Mouse (Mus musculus) kidney, embryonic 16.5 days (tissue): ENCODE data around the gene Ccng1. TPM values are rescaled to one million over a fixed set of nuclear protein-coding genes. Genes with fewer than 3 reads are reported as not detected.
A peak's percentile ranks its signal among the peaks of the same experiment; 100 is the strongest.

Source experiments
- ATAC-seq: fragments of 200-750 bp; cut with Nextera tagmentation; 2 replicates; pipeline ENCODE4 v1.8.0; 2017; ENCODE audit warnings: moderate TSS enrichment; ENCODE audit not compliant: low FRiP score, low TSS enrichment
- H3K27ac ChIP-seq: fragments of 300-500 bp; sonication (generic); 2 replicates; pipeline ENCODE4 v1.5.1; 2014; ENCODE audit warnings: low read length
- H3K27me3 ChIP-seq: fragments of 300-500 bp; sonication (generic); 2 replicates; pipeline ENCODE4 v1.6.1; 2014; ENCODE audit warnings: low read length, control low read depth, mixed read lengths; ENCODE audit not compliant: insufficient read depth
- H3K36me3 ChIP-seq: fragments of 300-500 bp; sonication (generic); 2 replicates; pipeline ENCODE4 v1.6.1; 2014; ENCODE audit warnings: low read length, control low read depth, mixed read lengths; ENCODE audit not compliant: insufficient read depth
- H3K4me1 ChIP-seq: fragments of 300-500 bp; sonication (generic); 2 replicates; pipeline ENCODE4 v1.6.1; 2014; ENCODE audit warnings: low read length, control low read depth, mixed read lengths; ENCODE audit not compliant: insufficient read depth
- H3K4me2 ChIP-seq: fragments of 300-500 bp; sonication (generic); replicated peaks from 2 replicates; pipeline ENCODE4 v1.6.1; 2014; ENCODE audit warnings: low read depth, low read length
- H3K4me3 ChIP-seq: fragments of 300-500 bp; sonication (generic); 2 replicates; pipeline ENCODE4 v1.5.1; 2014; ENCODE audit warnings: mild to moderate bottlenecking, low read length
- H3K9ac ChIP-seq: fragments of 300-500 bp; sonication (generic); replicated peaks from 2 replicates; pipeline ENCODE4 v1.6.1; 2014; ENCODE audit warnings: low read length
- H3K9me3 ChIP-seq: fragments of 300-500 bp; sonication (generic); 2 replicates; pipeline ENCODE4 v1.6.1; 2016; ENCODE audit warnings: low read length, control low read depth
- WGBS: fragments of 180-500 bp; shearing (Covaris S2); extraction: QIAGEN DNeasy Blood & Tissue Kit; methylation state at CpG from one replicate; pipeline ENCODE4 v1.1.7; 2014; 5-methylcytosine and 5-hydroxymethylcytosine counted together
- polyA plus RNA-seq: library from polyadenylated mRNA; unstranded; fragments of >200 nt; fragmentation: Nextera tagmentation; extraction: Ambion mirVana; gene quantifications from 2 replicates; pipeline ENCODE4 v1.2.1, GENCODE M21; 2015

The Ccng1 gene
- polyA plus RNA-seq, 1 experiment from 2014 or later, result 45.2 TPM

- 83% methylated on average over 8 of the region's 8 CpGs for WGBS
- Histone ChIP-seq H3K9me3 (no peaks in the 10 kb centered on the region), H3K27me3 (no peaks in the 10 kb centered on the region), H3K36me3 (no peaks in the 10 kb centered on the region), H3K4me2 (no peak overlapping the region), H3K27ac (no peak overlapping the region), H3K9ac (no peak overlapping the region), H3K4me1 (no peaks in the 10 kb centered on the region), H3K4me3 (no peak overlapping the region)
- ATAC-seq, result no peak
Observed at GRCm38 (mm10) chr11:40759896-40760295, 4.8 kb upstream of the Ccng1 start.

DNA sequence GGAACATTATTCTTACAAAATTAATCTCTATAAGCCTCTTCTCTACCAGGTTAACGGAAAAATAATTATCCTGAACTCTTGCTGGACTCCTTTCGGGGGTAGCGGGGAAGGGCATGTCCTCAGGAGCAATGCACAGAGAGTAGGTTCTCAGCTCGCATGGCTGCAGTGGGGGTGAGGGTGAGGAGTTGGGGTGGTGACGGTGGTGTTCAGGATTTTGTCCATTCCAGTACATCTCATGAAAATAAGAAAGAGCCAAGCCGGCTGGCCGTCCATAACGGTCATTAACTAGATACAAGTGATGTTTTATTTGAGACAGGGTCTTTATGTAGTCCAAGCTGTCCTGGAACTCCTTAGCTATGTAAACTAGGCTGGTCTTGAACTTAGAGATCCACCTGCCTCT lies 857 bp upstream of the Ccng1 start:
- WGBS, result 89% methylated on average over 8 of the region's 8 CpGs
- H3K4me3 ChIP-seq, result no peak overlapping the region

DNA sequence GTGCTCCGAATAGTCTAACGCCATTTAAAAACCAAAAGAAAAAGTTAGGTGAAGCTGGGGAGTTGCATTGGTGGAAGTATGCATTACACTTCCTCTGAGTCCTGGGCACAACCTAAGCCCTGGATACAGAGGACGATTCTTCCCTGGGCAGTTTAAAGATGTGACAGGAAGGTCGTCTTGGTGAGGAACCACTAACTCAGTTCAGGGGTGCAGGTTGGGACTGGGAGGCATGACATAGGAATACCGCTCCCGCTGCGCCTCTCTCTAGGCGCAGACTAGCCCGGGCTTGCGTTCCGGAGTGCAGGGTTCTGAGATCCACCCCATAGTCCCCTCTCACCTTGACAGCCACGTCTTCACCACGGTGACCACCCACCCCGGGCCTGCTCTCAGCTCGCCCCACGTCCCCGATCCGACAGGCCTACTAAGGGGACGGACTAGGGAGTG lies 425 bp downstream of the Ccng1 start:
- Histone ChIP-seq H3K9ac (peak overlapping the region; percentile 91), H3K4me2 (peak overlapping the region; percentile 89), H3K27ac (peak overlapping the region; percentile 76), H3K4me3 (peak overlapping the region; percentile 81), H3K4me1 (peaks cover 16% of the 10 kb centered on the region), H3K36me3 (0 out of 2 replicates have a peak, but pooled peaks cover 7% of the 10 kb centered on the region), H3K9me3 (no peaks in the 10 kb centered on the region), H3K27me3 (no peaks in the 10 kb centered on the region)
- ATAC-seq, result peak; percentile 86
- WGBS, result 3% methylated on average over 19 of the region's 19 CpGs

More for the DNA sequence above, 857 bp upstream of the Ccng1 start:
- Histone ChIP-seq H3K27ac (no peak overlapping the region), H3K36me3 (0 out of 2 replicates have a peak, but pooled peaks cover 2% of the 10 kb centered on the region), H3K4me1 (peaks cover 16% of the 10 kb centered on the region), H3K4me2 (peak overlapping the region; percentile 89), H3K9me3 (no peaks in the 10 kb centered on the region), H3K9ac (no peak overlapping the region), H3K27me3 (no peaks in the 10 kb centered on the region)
- ATAC-seq, result no peak

- Histone ChIP-seq H3K4me1 (peaks cover 16% of the 10 kb centered on the region), H3K4me2 (peak overlapping the region; percentile 89), H3K9me3 (no peaks in the 10 kb centered on the region), H3K36me3 (0 out of 2 replicates have a peak, but pooled peaks cover 9% of the 10 kb centered on the region), H3K9ac (no peak overlapping the region), H3K27ac (no peak overlapping the region), H3K27me3 (no peaks in the 10 kb centered on the region), H3K4me3 (no peak overlapping the region)
- 67% methylated on average over 6 of the region's 6 CpGs for WGBS
- no peak for ATAC-seq
Observed at GRCm38 (mm10) chr11:40753836-40754235, 1.3 kb downstream of the Ccng1 start.

- no peak overlapping the region for H3K4me2 ChIP-seq
- H3K9me3 ChIP-seq, result no peaks in the 10 kb centered on the region
- 0 out of 2 replicates have a peak, but pooled peaks cover 9% of the 10 kb centered on the region for H3K36me3 ChIP-seq
- H3K27ac ChIP-seq, result no peak overlapping the region
- H3K27me3 ChIP-seq, result no peaks in the 10 kb centered on the region
- H3K9ac ChIP-seq, result no peak overlapping the region
- no peak overlapping the region for H3K4me3 ChIP-seq
- H3K4me1 ChIP-seq, result no peaks in the 10 kb centered on the region
- no peak for ATAC-seq
- WGBS, result 60% methylated on average over 2 of the region's 2 CpGs
Observed at GRCm38 (mm10) chr11:40747716-40748115, 7.4 kb downstream of the Ccng1 start.

DNA sequence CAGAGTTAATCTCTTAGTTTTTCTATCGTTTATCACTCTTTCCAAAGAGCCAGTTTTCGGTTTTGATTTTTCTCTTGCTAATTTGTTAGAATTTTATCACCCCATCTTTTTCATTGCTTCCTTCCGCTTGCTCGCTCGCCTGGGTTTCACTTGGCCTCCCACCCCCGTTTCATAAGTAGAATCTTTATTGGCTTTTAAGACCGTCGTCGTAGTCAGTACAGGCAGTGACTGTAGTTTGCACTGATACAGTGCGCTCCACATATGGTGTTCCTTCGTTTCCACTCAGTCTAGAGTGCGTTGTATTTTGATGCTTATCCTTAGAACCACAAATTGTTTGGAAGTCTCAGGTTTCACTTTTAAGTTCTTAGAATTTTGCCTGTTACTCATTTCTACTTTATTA lies 8.8 kb downstream of the Ccng1 start:
- Histone ChIP-seq H3K9ac (no peak overlapping the region), H3K36me3 (peaks cover 11% of the 10 kb centered on the region; the same call in 1 of the 2 replicates), H3K27me3 (no peaks in the 10 kb centered on the region), H3K27ac (no peak overlapping the region), H3K4me1 (no peaks in the 10 kb centered on the region), H3K4me3 (no peak overlapping the region), H3K4me2 (no peak overlapping the region), H3K9me3 (no peaks in the 10 kb centered on the region)
- WGBS, result 87% methylated on average over 12 of the region's 12 CpGs
- no peak for ATAC-seq

GRCm38 (mm10) chr11:40744348-40744747 lies 10.8 kb downstream of the Ccng1 start:
- Histone ChIP-seq H3K9me3 (no peaks in the 10 kb centered on the region), H3K4me3 (no peak overlapping the region), H3K9ac (no peak overlapping the region), H3K36me3 (peaks cover 11% of the 10 kb centered on the region), H3K27ac (no peak overlapping the region), H3K27me3 (no peaks in the 10 kb centered on the region), H3K4me1 (no peaks in the 10 kb centered on the region), H3K4me2 (no peak overlapping the region)
- no peak for ATAC-seq
- WGBS, result 84% methylated on average over 3 of the region's 3 CpGs

DNA sequence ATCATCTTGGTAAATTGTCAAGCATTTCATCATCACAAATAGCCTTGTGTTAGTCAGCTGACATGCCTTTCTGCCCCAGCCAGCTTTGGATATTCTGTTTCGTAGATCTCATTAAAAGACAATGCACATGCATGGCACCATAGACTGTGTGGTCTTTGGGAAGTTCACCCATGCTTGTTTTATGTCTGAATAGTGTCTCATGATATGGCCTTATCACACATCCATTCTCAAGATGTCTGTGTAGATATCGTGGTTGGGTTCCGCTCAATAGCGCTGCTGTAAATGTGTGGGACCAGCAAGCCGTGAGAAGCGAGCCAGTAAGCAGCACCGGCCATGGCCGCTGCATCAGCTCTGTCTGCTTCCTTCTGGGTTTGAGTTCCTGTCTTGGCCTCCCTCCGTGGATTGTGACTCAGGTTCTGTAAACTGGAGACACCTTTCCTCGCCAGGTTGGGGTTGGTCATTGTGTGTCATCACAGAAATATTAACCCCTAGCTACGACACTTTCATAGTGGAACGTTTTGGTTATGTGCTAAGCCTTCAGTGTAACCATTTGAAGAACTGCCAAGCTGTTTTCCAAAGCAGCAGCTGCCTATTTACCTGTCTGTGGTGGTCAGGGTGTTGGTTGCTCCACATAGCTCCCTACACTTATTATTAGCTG lies 13.4 kb downstream of the Ccng1 start:
- Histone ChIP-seq H3K36me3 (peaks cover 30% of the 10 kb centered on the region), H3K27ac (no peak overlapping the region), H3K9ac (no peak overlapping the region), H3K9me3 (no peaks in the 10 kb centered on the region), H3K4me3 (no peak overlapping the region), H3K4me2 (no peak overlapping the region), H3K4me1 (no peaks in the 10 kb centered on the region), H3K27me3 (no peaks in the 10 kb centered on the region)
- 90% methylated on average over 12 of the region's 12 CpGs for WGBS
- no peak for ATAC-seq

GRCm38 (mm10) chr11:40737369-40737768 lies 17.7 kb downstream of the Ccng1 start:
- no peak overlapping the region for H3K4me2 ChIP-seq
- no peaks in the 10 kb centered on the region for H3K27me3 ChIP-seq
- ATAC-seq, result no peak
- peaks cover 13% of the 10 kb centered on the region for H3K4me1 ChIP-seq
- H3K9ac ChIP-seq, result no peak overlapping the region
- no peak overlapping the region for H3K4me3 ChIP-seq
- 89% methylated on average over 3 of the region's 3 CpGs for WGBS
- H3K27ac ChIP-seq, result no peak overlapping the region
- H3K9me3 ChIP-seq, result no peaks in the 10 kb centered on the region
- H3K36me3 ChIP-seq, result peaks cover 34% of the 10 kb centered on the region

GRCm38 (mm10) chr11:40734251-40734752 lies 20.8 kb downstream of the Ccng1 start:
- H3K4me2 ChIP-seq, result peak overlapping the region; percentile 84
- no peak for ATAC-seq
- no peaks in the 10 kb centered on the region for H3K27me3 ChIP-seq
- WGBS, result 4% methylated on average over 11 of the region's 11 CpGs
- H3K9ac ChIP-seq, result peak overlapping the region; percentile 89
- peak overlapping the region; percentile 92; the same call in 1 of the 2 replicates for H3K27ac ChIP-seq
- H3K4me3 ChIP-seq, result peak overlapping the region; percentile 77
- no peaks in the 10 kb centered on the region for H3K9me3 ChIP-seq
- H3K4me1 ChIP-seq, result peaks cover 27% of the 10 kb centered on the region
- peaks cover 23% of the 10 kb centered on the region for H3K36me3 ChIP-seq
